Mouse (Mus musculus) lung, postnatal 14 days (tissue): ENCODE data around the gene Podxl.

Experiments used
- DNase-seq: peaks from one replicate; pipeline ENCODE4 v3.0.0; 2021

Gene Podxl

DNA sequence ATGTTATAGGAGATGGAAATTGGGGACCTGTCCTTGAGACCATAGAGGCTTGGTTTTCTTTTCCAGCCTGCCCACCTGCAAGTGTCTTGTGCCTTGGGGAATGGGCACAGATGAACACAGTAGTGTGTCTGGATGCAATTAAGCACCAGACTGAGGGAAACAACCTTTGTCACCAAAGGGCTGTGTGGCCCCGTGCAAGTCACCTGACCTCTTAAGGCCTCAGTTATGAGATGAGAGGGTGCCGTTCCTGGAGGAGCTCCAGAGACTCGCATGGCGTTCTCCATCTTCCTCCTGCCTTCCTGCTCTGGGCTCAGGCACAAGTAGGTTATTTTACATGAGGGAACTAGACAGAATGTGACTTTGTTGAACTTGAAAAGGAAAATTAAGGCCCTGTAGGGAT lies 41.3 kb downstream of the Podxl start:
- DNase-seq: no peak

GRCm38 (mm10) chr6:31521491-31522355 lies 42.1 kb downstream of the Podxl start:
- DNase-seq: peak; percentile 34

GRCm38 (mm10) chr6:31520486-31521215 lies 43.1 kb downstream of the Podxl start:
- no peak for DNase-seq

GRCm38 (mm10) chr6:31519001-31519471 lies 44.7 kb downstream of the Podxl start:
- peak; percentile 60 for DNase-seq

DNA sequence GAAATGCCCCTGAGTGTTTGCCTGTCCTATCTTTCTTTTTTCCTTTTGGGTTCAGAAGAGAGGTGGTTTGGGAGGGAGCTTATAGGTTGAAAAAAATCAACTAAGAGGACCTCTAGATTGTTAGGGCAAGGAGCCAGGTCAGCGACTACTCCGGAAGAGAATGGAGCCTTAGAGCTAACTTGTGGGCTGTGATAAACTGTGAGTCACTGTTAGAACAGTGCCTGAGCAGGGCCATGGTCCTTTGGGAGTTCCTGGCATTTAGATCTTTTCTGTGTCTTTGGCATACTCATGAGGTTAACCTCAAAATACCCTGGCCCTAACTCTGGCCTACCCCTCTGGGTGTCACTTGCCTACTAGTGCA lies 45.5 kb downstream of the Podxl start:
- peak; percentile 77 for DNase-seq

GRCm38 (mm10) chr6:31517681-31518337 lies 46.0 kb downstream of the Podxl start:
- DNase-seq: peak; percentile 48

DNA sequence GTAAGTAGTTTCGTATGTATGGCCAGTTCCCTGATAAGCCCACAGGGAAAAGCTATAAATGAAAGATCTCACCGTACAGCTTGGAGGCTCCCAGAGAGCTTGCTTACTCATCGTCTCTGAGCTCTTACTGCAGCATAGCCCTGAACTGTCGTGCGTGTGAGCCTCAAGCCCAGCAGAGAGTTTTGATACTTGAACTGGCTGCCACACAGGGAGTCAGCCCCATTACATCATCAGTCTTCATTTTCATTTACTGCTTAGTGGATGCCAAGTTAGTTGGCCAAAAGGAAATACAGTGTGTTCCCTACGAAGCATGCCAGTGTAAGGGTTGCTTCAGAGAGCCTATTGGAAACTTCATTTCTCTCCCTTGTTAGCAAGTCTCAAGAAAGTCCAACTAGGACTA lies 50.1 kb downstream of the Podxl start:
- DNase-seq: no peak

GRCm38 (mm10) chr6:31502614-31503013 lies 61.2 kb downstream of the Podxl start:
- peak; percentile 35 for DNase-seq

- no peak for DNase-seq
These were observed 63.1 kb downstream of the Podxl start for GRCm38 (mm10) chr6:31500691-31501090.

DNA sequence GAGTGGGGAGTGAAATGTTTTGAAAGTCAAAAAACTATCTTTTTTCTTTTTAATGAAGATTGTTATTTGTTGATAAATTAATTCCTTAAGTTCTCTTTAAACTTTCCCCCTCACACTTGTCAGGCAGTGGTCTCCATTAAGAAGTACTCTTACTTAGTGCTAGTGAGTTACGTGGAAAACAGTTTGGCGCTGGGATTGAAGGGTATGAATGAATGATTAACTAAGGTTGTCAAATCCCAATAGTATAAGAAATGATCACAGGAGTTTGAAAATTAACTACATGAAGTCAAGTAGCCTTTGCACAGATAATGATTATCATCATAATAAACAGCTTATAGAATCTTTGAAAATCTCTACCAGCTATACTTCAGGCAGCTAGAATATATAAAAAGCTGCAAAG lies 63.5 kb downstream of the Podxl start:
- DNase-seq: no peak

DNA sequence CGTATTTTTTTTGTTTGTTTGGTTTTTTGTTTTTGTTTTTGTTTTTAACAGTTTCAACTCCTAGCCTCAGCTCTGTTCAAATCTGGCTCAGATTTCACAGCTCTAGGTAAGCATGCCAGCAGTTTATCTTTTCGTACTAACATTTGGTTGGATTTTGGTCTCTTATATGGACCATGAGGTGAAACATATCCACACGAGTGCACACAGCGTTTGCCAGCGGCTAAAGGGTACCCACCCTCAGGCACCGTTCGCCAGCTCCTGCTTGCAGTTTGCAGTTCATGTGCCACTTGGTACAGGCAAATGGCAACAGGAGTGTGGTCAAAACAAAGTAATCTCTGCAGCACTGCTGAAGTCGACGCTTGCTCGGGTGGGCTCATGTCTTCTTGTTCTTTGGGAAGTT lies 63.9 kb downstream of the Podxl start:
- DNase-seq: no peak

DNA sequence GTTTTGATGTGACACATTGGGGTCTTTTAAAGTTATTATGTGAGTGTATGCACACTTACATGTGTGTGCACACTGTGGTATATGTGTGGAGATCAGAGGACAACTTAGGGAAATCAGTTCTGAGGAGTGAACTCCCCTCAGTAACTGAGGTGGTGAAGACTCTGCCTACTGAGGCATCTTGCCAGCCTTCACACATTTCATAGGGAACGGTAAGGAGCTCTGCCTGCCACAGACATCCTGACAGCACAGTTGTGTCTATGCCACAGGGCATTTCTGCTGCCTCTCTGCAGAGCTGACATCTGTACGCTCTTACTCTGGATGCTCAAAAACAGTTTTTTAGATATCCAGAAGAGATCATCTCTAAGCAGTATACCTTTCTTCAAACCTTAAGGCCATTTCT lies 67.6 kb downstream of the Podxl start:
- DNase-seq: no peak

DNA sequence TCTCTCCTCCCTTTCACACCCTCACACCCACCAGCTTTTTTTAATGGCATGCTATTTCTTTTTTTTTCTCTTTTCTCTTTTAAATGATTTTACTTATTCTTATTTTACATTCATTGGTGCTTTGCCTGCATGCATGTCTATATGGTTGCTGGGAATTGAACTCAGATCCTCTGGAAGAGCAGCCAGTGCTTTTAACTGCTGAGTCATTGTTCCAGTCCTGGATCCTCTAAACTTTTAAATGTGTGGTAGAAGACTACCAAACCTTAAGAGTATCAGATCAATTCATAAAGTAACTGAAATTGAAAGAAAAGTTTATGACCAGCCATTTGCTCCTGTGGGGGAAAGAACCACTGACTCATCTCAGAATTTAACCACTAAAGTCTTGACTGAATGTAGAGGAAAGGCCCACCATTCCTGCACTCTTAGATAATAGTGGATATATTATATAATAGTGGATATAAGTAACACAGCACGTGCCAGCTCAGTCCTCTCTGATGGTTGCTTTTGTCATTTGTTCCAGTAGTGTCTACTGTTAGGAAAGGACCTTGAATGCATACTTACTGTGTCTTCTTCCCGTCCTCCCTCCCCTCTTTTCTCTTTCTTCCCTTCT lies 68.6 kb downstream of the Podxl start:
- DNase-seq: no peak

DNA sequence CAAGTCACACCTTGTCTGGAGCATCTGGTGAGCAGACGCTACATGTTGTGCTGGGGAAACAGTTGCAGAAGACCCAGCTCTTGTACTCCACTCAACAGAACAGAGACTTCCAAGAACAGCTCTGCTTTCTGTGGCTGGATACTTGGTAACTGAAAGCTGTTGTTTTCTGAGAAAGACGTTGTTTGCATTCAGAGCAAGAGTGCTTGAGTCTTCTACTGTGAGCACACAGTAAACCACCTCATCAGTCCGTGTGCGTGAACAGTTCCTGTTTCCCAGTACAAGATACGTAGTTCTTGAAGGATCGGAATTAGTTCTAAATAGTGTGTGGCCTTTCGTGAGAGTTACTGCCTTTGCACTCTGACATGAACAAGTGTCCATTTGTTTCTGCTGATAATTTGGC lies 73.8 kb downstream of the Podxl start:
- no peak for DNase-seq

DNA sequence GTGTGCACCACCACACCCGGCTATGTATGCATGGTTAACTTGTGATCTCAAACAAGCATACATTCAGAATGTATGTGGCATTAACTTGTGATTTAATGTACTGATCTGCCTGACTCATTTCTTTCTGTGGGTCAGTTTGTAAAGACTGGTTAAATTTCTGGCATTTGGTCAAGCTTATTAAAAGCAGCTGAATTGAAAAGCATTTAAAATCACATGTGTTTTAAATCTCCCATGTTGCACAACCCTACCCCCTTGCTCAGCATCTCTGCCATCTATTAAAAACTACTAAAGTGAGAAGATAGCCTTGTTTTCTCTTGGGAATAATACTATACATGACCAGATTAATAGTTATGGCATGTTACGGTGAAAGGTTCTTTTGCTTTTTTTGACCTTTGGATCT lies 77.2 kb downstream of the Podxl start:
- no peak for DNase-seq

DNA sequence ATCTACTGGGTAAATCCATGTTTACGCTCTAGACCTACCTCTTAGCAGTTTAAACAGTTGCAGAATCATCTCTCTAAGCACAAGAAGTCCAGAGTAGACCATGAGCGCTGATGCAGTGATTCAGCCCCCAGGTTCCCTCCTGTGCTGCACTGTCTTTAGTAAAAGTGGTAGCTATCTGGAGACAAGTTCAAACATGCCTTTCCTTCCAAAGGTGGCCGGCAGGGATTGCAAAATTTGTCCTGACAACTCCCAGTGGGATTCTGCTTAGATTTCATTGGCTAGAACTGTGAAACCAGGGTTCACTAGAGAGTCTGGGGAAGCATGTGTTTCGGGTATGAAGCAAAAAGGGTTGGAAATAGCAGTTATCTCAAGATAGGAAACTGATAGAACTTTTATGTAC lies 83.8 kb downstream of the Podxl start:
- no peak for DNase-seq

DNA sequence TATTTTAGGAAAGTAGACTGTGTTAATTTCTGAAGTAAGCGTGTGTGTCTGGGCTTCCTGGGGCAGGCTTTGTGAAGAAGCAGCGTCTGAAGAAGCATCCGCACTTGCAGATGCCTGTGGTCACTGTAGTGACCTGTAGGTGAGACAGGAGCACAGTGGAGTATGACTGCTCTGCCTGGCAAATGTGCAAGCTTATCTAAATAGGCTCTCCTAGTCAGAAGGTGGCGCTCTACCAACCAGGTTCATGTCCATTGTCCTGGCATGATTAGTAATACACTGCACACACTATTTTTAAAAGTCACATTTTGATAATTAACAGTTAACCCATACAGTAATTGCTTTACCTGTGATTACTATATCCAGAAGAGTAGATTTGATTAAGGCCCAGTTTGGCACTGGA lies 85.6 kb downstream of the Podxl start:
- peak; percentile 52 for DNase-seq
